Mouse (Mus musculus) urinary bladder, postnatal 14 days (tissue): ENCODE results near the gene Sigmar1.
"Not testable (repeated sequence)": the region's sequence is repeated elsewhere in the genome, so short reads cannot be mapped to it uniquely, and the experiment has no call there.

Experiments
- DNase-seq: peaks from one replicate; pipeline ENCODE4 v3.0.0; 2021; ENCODE audit warnings: low spot score

Sigmar1 gene

DNA sequence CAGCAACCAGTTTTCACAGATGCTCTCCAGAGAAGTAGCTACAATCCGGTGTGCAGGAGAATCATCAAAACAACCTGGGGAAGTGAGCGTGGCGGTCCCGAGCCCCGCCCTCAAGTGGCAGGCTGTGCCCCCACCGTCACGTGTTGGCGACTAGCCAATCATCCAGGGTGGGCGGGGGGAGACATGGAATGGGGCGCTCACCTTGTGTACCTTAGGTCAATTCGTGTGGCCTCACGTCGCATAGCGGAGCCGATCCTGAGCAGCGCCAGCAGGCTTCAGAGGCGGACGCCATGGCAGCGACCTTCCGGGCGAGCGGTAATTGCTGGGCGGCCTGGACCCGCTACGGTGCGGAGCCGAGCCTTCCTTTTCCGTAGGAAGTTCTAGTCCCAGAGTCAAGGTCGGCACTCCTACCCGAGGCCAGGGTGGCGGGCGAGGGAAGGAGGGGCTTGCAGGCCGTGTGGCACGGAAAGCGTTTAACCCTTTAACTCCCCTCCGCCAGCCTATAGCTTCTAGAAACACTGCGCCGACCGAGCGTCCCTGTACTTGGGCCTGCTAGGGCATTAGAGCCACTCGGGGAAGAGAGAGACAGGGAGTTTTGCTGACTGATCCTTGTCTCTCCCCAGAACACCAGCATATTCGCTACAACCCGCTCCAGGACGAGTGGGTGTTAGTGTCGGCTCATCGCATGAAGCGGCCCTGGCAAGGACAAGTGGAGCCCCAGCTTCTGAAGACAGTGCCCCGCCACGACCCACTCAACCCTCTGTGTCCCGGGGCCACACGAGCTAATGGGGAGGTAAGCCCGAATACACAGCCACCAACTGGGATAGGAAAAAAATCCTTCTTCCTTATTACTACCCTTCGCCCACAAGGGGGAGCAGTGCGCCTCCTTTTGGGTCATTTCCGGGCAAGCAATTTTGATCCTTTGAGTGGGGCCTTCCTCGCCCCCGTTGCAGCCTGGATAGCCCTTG is at the start of gene Sigmar1:
Sigmar1 (minus strand) TSS at position 820 of the 968 bp plus-strand sequence.
- peak; percentile 86 for DNase-seq

DNA sequence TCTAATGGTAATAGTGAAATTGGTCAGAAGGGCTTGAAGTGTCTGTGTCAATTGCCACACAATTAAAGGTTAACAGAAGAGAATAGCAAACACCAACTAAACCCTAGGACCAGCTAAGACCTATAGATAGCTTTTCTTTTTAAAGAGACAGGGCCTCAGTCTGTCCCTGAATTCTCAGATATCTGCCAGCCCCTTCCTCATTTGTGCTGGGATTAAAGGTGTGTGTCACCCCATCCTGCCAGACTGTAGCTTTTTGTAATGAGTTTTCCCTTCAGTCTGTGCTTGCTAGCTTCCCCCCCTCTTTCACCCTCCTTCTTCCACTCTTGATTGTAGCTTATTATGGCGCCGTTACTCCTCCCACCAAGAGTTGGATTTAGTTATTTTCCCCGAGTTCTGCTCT is 27.2 kb upstream of the Sigmar1 start:
- not testable (repeated sequence) for DNase-seq

GRCm38 (mm10) chr4:41782711-41783110 is 26.8 kb upstream of the Sigmar1 start:
- not testable (repeated sequence) for DNase-seq

GRCm38 (mm10) chr4:41781748-41782485 is 26.0 kb upstream of the Sigmar1 start:
- not testable (repeated sequence) for DNase-seq

DNA sequence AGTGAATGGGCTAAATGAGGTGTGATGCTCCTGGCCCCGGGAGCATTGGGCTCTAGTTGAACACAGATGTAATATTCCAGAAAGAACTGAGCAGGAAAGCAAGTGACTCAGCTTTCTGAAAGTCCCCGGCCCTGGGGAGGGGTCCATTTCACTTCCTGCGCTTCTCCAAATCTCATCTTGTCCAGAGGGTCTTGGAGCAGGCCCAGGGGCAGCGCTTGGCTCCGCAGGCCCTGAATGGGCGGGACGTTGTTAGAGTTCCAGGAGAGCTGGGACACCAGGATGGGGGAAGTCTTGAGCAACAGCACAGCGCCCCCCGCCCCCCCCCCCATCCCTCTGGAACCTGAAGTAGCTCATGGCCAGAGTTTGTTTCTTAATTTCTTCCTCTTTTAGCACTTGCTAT is 25.3 kb upstream of the Sigmar1 start:
- DNase-seq, result not testable (repeated sequence)

GRCm38 (mm10) chr4:41775840-41776239 is 19.9 kb upstream of the Sigmar1 start:
- not testable (repeated sequence) for DNase-seq

DNA sequence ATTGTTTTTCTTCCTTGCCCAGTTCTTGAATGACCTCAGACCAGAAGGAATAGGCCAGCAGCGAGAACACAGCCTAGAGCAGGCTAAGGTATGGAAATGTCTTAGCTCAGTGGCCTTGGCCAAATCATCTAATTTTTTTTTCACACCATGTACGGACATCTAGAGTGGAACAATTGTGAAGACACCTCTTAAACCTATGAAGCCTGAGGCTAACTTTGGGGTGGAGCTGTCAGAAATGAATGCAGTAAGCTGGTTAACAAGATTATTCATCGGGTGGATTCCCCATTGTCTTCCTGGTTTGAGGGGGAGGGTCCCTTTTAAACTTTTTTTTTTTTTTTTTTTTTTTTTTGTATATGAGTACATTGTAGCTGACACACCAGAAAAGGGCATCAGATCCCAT is 18.5 kb upstream of the Sigmar1 start:
- DNase-seq, result not testable (repeated sequence)

DNA sequence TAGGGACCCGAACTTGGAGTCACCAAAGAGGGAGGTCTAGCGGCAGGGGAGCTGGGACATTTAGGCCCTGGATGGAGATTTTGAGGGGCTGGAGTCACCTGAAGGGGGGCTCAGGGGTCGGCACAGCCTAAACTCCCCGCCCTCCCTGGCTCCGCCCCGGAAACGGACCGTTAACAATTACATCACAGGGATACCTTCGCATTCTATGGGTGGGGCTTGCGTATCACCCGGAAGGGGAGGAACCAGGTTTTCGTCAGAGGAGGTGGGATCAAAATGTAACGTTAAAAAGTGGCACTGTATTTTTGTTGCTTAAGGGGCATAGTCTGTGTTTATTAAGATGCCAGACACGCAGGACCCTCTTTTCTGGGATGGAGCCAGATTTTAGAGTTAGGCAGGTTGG is 18.0 kb upstream of the Sigmar1 start, which contains the start of gene Ccl27a:
Ccl27a (minus strand) TSS at position 246 of the 400 bp plus-strand sequence.
- peak; percentile 82 for DNase-seq

GRCm38 (mm10) chr4:41773502-41773901 is 17.5 kb upstream of the Sigmar1 start:
- DNase-seq, result peak; percentile 77

- not testable (repeated sequence) for DNase-seq
Observed at GRCm38 (mm10) chr4:41772946-41773345, 17.0 kb upstream of the Sigmar1 start.

- DNase-seq, result not testable (repeated sequence)
Observed at GRCm38 (mm10) chr4:41767301-41767700, 11.3 kb upstream of the Sigmar1 start.

DNA sequence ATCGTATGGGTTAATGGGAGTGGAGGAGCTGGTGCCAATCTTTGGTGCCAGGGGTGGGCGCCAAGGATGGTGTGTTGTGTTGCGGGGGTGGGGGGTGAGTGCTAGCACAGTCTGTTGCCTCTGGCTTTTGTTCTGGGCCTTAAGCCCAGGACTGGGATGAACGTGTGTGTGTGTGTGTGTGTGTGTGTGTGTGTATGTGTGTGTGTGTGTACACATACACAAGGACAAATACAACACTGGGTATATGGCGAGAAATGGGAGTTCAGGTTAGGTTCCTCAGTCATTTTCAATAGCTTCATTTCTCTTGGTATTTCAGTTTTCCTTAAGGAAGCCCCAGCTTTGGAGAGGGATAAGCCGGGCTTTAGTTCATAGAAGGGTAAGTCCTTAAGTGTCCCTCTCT is 7.2 kb upstream of the Sigmar1 start:
- not testable (repeated sequence) for DNase-seq

- peak; percentile 61 for DNase-seq
Observed at GRCm38 (mm10) chr4:41762688-41763114, 6.7 kb upstream of the Sigmar1 start.

DNA sequence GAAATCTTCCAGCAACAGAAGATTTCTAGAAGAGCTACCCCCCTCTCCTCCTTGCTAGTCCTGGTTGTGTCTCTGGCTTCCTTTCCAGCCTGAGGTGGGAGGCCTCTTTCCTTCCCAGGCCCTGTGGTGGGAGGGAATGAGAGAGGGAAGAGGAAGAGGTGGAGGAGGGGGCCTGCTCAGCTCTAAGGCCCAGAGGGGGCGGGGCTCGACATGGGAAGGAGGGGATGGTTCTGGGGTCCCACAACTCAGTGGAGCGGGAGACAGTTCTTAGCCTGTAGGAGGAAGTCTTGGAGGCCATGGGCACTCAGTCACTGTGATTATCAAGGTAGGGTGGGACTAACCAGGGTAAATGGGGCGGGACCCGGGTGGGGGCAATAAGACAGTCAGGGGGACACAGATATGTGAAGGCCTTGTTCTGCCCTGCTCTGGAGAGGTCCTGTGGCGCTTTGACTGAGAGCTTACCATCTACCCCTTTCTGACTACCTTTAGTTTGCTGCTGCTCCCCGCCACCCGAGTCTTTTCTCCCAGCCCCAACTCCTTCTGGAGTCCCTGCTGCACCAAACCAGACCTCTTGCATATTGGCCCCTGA is 6.2 kb upstream of the Sigmar1 start:
- DNase-seq, result no peak

- DNase-seq, result no peak
Observed at GRCm38 (mm10) chr4:41761680-41762079, 5.7 kb upstream of the Sigmar1 start.

- no peak for DNase-seq
Observed at GRCm38 (mm10) chr4:41760911-41761310, 5.0 kb upstream of the Sigmar1 start.

- DNase-seq, result peak; percentile 92
Observed at GRCm38 (mm10) chr4:41760288-41760721, 4.3 kb upstream of the Sigmar1 start.

- no peak for DNase-seq
Observed at GRCm38 (mm10) chr4:41759656-41760287, 3.8 kb upstream of the Sigmar1 start.

DNA sequence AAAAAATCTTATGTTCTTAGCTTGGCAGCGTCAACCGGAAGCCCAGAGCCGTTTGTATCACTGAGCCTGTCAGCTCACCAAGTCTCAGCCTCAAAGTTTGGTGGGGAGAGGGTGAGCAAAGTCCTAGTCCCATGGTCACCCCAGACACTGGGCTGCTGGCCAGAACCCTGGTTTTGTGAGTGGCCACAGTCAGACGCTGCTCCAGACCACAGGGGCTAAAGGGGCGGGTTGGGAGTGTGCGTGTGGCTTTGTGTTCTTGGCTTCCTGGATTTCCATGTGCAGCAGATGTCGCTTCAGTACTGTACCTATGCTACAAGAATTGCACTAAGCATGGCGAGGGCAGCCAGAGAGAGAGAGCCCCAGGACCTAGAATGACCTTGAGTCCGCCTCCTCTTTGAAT is 3.2 kb upstream of the Sigmar1 start:
- no peak for DNase-seq

DNA sequence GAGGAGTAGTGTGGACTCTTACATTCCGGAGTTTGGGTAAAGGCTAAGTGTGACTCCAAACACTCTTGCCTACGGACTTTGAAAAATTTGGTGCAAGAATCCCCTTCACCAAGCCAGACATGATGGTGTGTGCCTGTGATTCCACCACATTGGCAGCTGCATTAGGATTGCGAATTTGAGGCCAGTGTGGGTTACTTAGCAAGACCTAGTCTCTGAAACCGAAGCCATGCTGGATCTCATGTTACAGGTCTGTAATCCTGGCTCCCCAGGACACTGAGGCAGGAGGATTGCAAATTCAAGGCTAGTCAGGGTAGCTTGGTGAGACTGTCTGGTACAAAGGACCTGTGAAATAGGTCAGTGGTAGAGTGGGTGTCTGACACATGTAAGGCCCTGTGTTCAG is 2.7 kb upstream of the Sigmar1 start:
- no peak for DNase-seq

DNA sequence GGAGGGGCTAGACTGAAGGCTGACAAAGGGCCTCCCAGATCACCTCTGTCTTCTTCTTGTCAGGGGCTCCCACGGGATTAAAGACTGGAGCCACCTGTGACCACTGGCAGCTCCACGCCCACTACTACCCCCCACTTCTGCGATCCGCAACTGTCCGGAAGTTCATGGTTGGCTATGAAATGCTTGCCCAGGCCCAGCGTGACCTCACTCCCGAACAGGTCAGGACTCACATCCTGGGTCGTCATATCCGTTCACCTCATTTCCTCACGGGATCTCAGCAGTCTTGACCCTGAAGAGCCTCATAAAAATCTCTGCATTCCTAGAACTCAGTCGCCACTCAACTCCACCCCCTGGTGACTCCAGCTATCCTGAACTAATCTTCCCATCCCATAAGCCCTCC is 2.1 kb upstream of the Sigmar1 start:
- DNase-seq, result no peak

DNA sequence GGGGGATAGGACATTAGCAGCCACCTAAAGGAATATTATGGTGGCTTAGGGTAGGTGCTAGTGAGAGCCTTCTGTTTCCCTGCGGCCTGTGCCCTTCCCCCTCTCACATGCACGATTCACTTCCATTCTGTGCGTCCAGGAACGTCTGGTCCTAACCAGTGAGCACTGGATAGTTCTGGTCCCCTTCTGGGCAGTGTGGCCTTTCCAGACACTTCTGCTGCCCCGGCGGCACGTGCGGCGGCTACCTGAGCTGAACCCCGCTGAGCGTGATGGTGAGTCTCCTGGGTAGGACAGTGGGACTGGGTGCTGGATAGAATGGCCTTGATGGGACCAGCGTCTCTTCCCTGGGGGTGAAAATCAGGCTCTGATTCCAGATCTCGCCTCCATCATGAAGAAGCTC is 1.4 kb upstream of the Sigmar1 start:
- no peak for DNase-seq
